Mouse (Mus musculus) cerebellum, adult 2 months (tissue): ENCODE data around the gene Rab39.

Source experiments
- CTCF ChIP-seq: fragments of 200-500 bp; IDR thresholded peaks from 2 replicates; pipeline ENCODE4 v1.5.1; 2011; ENCODE audit warnings: low read depth, mild to moderate bottlenecking, control low read depth, low read length, moderate library complexity, borderline replicate concordance; ENCODE audit not compliant: insufficient read depth
- POLR2A ChIP-seq: fragments of 200-500 bp; IDR thresholded peaks from 2 replicates; pipeline ENCODE4 v1.6.1; 2011; ENCODE audit warnings: low read length, control low read depth, borderline replicate concordance; ENCODE audit not compliant: insufficient read depth

DNA sequence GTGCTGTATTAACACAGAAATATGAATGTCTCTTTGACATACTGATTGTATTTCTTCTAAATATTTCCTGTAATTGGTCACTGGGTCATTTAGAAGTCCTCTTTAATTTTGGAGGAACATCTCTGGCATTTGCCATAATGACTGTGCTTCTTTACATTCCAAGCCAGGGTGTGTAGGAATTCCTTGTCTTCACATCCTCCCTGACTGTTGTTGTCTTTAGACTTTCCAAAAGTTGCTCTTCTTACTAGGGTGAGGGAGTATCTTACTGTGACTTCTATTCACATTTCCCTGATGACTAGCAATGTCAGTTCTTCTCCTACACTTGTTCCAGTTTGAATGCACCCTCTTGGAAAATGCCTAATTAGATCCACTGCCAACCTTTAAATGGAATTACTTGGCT is 48.8 kb upstream of the Rab39 start:
- TF ChIP-seq POLR2A (no peak), CTCF (no peak)
